Mouse (Mus musculus) MEL (cell line): ENCODE measurements at regions not wholly inside any gene's neighbourhood (a gene's known extent, or its start where the extent isn't known, plus 50 kb on each side); places are given as distances from the start of the nearest gene placed in this dataset.

Experiments
- EP300 ChIP-seq, 2 experiments: IDR thresholded peaks; 2 replicates each; pipeline ENCODE4 v1.6.1; 2011; ENCODE audit warnings: improper control_type of control experiment in 2 of 2, low read length in 2 of 2, low read depth in 1 of 2, mild to moderate bottlenecking in 1 of 2
- GATA1 ChIP-seq: IDR thresholded peaks from 2 replicates; pipeline ENCODE4 v1.6.1; 2011; ENCODE audit warnings: low read depth, low read length, improper control_type of control experiment
- NELFE ChIP-seq: IDR thresholded peaks from 2 replicates; pipeline ENCODE4 v1.6.1; 2011; ENCODE audit warnings: low read depth, low read length, improper control_type of control experiment
- RCOR1 ChIP-seq: IDR thresholded peaks from 2 replicates; pipeline ENCODE4 v1.6.1; 2012; ENCODE audit warnings: low read depth, mild to moderate bottlenecking, inconsistent platforms, low read length, improper control_type of control experiment
- SMC3 ChIP-seq: IDR thresholded peaks from 2 replicates; pipeline ENCODE4 v1.6.1; 2011; ENCODE audit warnings: low read depth, low read length, improper control_type of control experiment
- ZC3H11A ChIP-seq: IDR thresholded peaks from 2 replicates; pipeline ENCODE4 v1.6.1; 2012; ENCODE audit warnings: low read depth, mild to moderate bottlenecking, inconsistent platforms, low read length, improper control_type of control experiment
- ZKSCAN1 ChIP-seq: IDR thresholded peaks from 2 replicates; pipeline ENCODE4 v1.6.1; 2012; ENCODE audit warnings: low read depth, mild to moderate bottlenecking, inconsistent platforms, low read length, improper control_type of control experiment, moderate library complexity

DNA sequence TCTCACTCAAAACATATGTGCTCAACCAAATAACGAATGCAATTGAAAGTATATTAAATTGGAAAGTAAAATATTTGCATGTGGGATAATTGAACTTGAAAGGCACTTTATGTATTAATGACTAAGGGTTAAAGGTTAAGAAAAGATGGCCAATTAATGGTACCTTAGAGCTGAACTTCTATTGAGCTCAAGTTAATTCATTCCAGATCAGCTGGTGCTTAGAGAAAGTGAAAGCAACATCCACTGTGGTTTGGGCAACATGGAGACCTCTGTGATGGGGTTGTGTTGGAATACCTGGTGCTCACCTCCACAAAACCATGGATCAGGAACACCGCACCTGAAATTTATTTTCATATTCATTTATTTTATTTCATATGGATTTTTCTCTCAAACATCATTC lies 612.5 kb upstream of the Intu start:
- TF ChIP-seq GATA1 (no peak), ZC3H11A (no peak), SMC3 (no peak), NELFE (no peak), ZKSCAN1 (no peak), EP300 (IDR thresholded peaks at IDR 0.05; ENCODE audit: low read depth in 1 of 2, low read length in 2 of 2) (no peak), RCOR1 (no peak)
